Mouse (Mus musculus) limb, embryonic 10.5 days (tissue): Measurements from ENCODE around the gene Hspb1. TPM values are rescaled to one million over a fixed set of nuclear protein-coding genes. Genes with fewer than 3 reads are reported as not detected.
A peak's percentile ranks its signal among the peaks of the same experiment; 100 is the strongest.

ENCODE experiments used
- DNase-seq: peaks from one replicate; pipeline ENCODE4 v3.0.0-alpha.2; 2017; ENCODE audit warnings: low spot score
- H3K27ac ChIP-seq: fragments of 300-500 bp; sonication (generic); 2 replicates; pipeline ENCODE4 v1.5.1; 2016; ENCODE audit warnings: mild to moderate bottlenecking
- H3K27me3 ChIP-seq: fragments of 300-500 bp; sonication (generic); 2 replicates; pipeline ENCODE4 v1.6.1; 2016; ENCODE audit warnings: low read depth, mild to moderate bottlenecking; ENCODE audit not compliant: poor library complexity, severe bottlenecking
- H3K36me3 ChIP-seq: fragments of 300-500 bp; sonication (generic); 2 replicates; pipeline ENCODE4 v1.6.1; 2016; ENCODE audit warnings: mild to moderate bottlenecking, moderate library complexity
- H3K4me1 ChIP-seq: fragments of 300-500 bp; sonication (generic); 2 replicates; pipeline ENCODE4 v1.6.1; 2016
- H3K4me3 ChIP-seq: fragments of 300-500 bp; sonication (generic); 2 replicates; pipeline ENCODE4 v1.5.1; 2016; ENCODE audit warnings: mild to moderate bottlenecking, moderate library complexity
- H3K9me3 ChIP-seq: fragments of 300-500 bp; sonication (generic); replicated peaks from 2 replicates; pipeline ENCODE4 v1.6.1; 2016; ENCODE audit warnings: mild to moderate bottlenecking
- WGBS: fragments of 180-500 bp; shearing (Covaris S2); methylation state at CpG from one replicate; pipeline ENCODE4 v1.1.7; 2016; 5-methylcytosine and 5-hydroxymethylcytosine counted together
- polyA plus RNA-seq: library from polyadenylated mRNA; unstranded; fragments of >200 nt; fragmentation: Nextera tagmentation; extraction: Ambion mirVana; gene quantifications from 2 replicates; pipeline ENCODE4 v1.2.1, GENCODE M21; 2016

The Hspb1 gene
- polyA plus RNA-seq, 1 experiment from 2014 or later: 34.8 TPM

- H3K9me3 ChIP-seq: no peaks in the 10 kb centered on the region
- no peak for DNase-seq
- peaks cover 24% of the 10 kb centered on the region for H3K4me1 ChIP-seq
- H3K4me3 ChIP-seq: peak overlapping the region; percentile 55
- H3K27me3 ChIP-seq: peaks cover 97% of the 10 kb centered on the region
- H3K36me3 ChIP-seq: no peaks in the 10 kb centered on the region
- 3% methylated on average over 27 of the region's 27 CpGs for WGBS
- H3K27ac ChIP-seq: no peak overlapping the region
Measured at GRCm38 (mm10) chr5:135868653-135869052, 19.1 kb upstream of the Hspb1 start.

- no peak overlapping the region for H3K4me3 ChIP-seq
- H3K9me3 ChIP-seq: no peaks in the 10 kb centered on the region
- no peak for DNase-seq
- H3K4me1 ChIP-seq: peaks cover 24% of the 10 kb centered on the region
- no peaks in the 10 kb centered on the region for H3K36me3 ChIP-seq
- H3K27ac ChIP-seq: no peak overlapping the region
- peaks cover 97% of the 10 kb centered on the region for H3K27me3 ChIP-seq
- WGBS: 56% methylated on average over 14 of the region's 14 CpGs
Measured at GRCm38 (mm10) chr5:135869661-135870423, 17.9 kb upstream of the Hspb1 start.

- DNase-seq: no peak
- H3K36me3 ChIP-seq: no peaks in the 10 kb centered on the region
- peaks cover 24% of the 10 kb centered on the region for H3K4me1 ChIP-seq
- no peak overlapping the region for H3K27ac ChIP-seq
- 84% methylated on average over 5 of the region's 5 CpGs for WGBS
- H3K4me3 ChIP-seq: no peak overlapping the region
- peaks cover 95% of the 10 kb centered on the region for H3K27me3 ChIP-seq
- no peaks in the 10 kb centered on the region for H3K9me3 ChIP-seq
Measured at GRCm38 (mm10) chr5:135870505-135870904, 17.2 kb upstream of the Hspb1 start.

GRCm38 (mm10) chr5:135872996-135873395, 14.7 kb upstream of the Hspb1 start:
- 19% methylated on average over 16 of the region's 16 CpGs for WGBS
- Histone ChIP-seq H3K36me3 (no peaks in the 10 kb centered on the region), H3K4me1 (peaks cover 28% of the 10 kb centered on the region), H3K9me3 (no peaks in the 10 kb centered on the region), H3K27ac (0 out of 2 replicates have a peak overlapping the region, but pooled peaks have one; percentile 10), H3K27me3 (peaks cover 71% of the 10 kb centered on the region), H3K4me3 (peak overlapping the region; percentile 19; the same call in 1 of the 2 replicates)
- DNase-seq: no peak

- no peaks in the 10 kb centered on the region for H3K9me3 ChIP-seq
- WGBS: 58% methylated on average over 9 of the region's 9 CpGs
- peaks cover 23% of the 10 kb centered on the region for H3K4me1 ChIP-seq
- H3K27me3 ChIP-seq: peaks cover 63% of the 10 kb centered on the region
- no peaks in the 10 kb centered on the region for H3K36me3 ChIP-seq
- DNase-seq: no peak
- H3K27ac ChIP-seq: 0 out of 2 replicates have a peak overlapping the region, but pooled peaks have one; percentile 10
- no peak overlapping the region for H3K4me3 ChIP-seq
Measured at GRCm38 (mm10) chr5:135873753-135874152, 14.0 kb upstream of the Hspb1 start.

- no peak for DNase-seq
- H3K4me3 ChIP-seq: peak overlapping the region; percentile 50
- H3K9me3 ChIP-seq: no peaks in the 10 kb centered on the region
- H3K27ac ChIP-seq: no peak overlapping the region
- H3K4me1 ChIP-seq: peaks cover 23% of the 10 kb centered on the region
- 21% methylated on average over 8 of the region's 8 CpGs for WGBS
- peaks cover 32% of the 10 kb centered on the region for H3K27me3 ChIP-seq
- no peaks in the 10 kb centered on the region for H3K36me3 ChIP-seq
Measured at GRCm38 (mm10) chr5:135877180-135877579, 10.5 kb upstream of the Hspb1 start.

GRCm38 (mm10) chr5:135877831-135878231, 9.9 kb upstream of the Hspb1 start:
- Histone ChIP-seq H3K27ac (peak overlapping the region; percentile 71), H3K4me1 (peaks cover 23% of the 10 kb centered on the region), H3K9me3 (no peaks in the 10 kb centered on the region), H3K36me3 (no peaks in the 10 kb centered on the region), H3K4me3 (peak overlapping the region; percentile 50), H3K27me3 (peaks cover 27% of the 10 kb centered on the region)
- WGBS: under 1% methylated on average over 16 of the region's 16 CpGs
- peak; percentile 62 for DNase-seq

- H3K27ac ChIP-seq: no peak overlapping the region
- peaks cover 10% of the 10 kb centered on the region for H3K27me3 ChIP-seq
Measured at GRCm38 (mm10) chr5:135879449-135880158, 8.1 kb upstream of the Hspb1 start.

GRCm38 (mm10) chr5:135884641-135885040, 3.1 kb upstream of the Hspb1 start:
- Histone ChIP-seq H3K27ac (no peak overlapping the region), H3K4me1 (peaks cover 17% of the 10 kb centered on the region), H3K9me3 (no peaks in the 10 kb centered on the region), H3K27me3 (peaks cover 45% of the 10 kb centered on the region), H3K4me3 (no peak overlapping the region), H3K36me3 (no peaks in the 10 kb centered on the region)
- WGBS: 70% methylated on average over 6 of the region's 6 CpGs
- DNase-seq: no peak

More at GRCm38 (mm10) chr5:135879449-135880158, 8.1 kb upstream of the Hspb1 start:
- H3K9me3 ChIP-seq: no peaks in the 10 kb centered on the region
- DNase-seq: no peak
- no peak overlapping the region for H3K4me3 ChIP-seq
- no peaks in the 10 kb centered on the region for H3K36me3 ChIP-seq
- peaks cover 15% of the 10 kb centered on the region; the same call in 1 of the 2 replicates for H3K4me1 ChIP-seq
- 65% methylated on average over 13 of the region's 13 CpGs for WGBS

- WGBS: 6% methylated on average over 30 of the region's 30 CpGs
- Histone ChIP-seq H3K4me1 (peaks cover 15% of the 10 kb centered on the region), H3K4me3 (peak overlapping the region; percentile 37), H3K9me3 (no peaks in the 10 kb centered on the region), H3K27ac (0 out of 2 replicates have a peak overlapping the region, but pooled peaks have one; percentile 6), H3K36me3 (no peaks in the 10 kb centered on the region), H3K27me3 (peaks cover 73% of the 10 kb centered on the region)
- DNase-seq: no peak
Measured at GRCm38 (mm10) chr5:135888405-135889215, 891 bp downstream of the Hspb1 start.

- H3K27ac ChIP-seq: no peak overlapping the region
- no peaks in the 10 kb centered on the region for H3K36me3 ChIP-seq
- no peak overlapping the region for H3K4me3 ChIP-seq
- H3K9me3 ChIP-seq: no peaks in the 10 kb centered on the region
- peaks cover 70% of the 10 kb centered on the region for H3K27me3 ChIP-seq
- WGBS: 41% methylated on average over 4 of the region's 4 CpGs
- no peak for DNase-seq
- H3K4me1 ChIP-seq: peaks cover 15% of the 10 kb centered on the region
Measured at GRCm38 (mm10) chr5:135890323-135890722, 2.6 kb downstream of the Hspb1 start.

GRCm38 (mm10) chr5:135890920-135891319, 3.2 kb downstream of the Hspb1 start:
- DNase-seq: no peak
- Histone ChIP-seq H3K4me3 (no peak overlapping the region), H3K9me3 (no peaks in the 10 kb centered on the region), H3K27me3 (peaks cover 64% of the 10 kb centered on the region), H3K4me1 (peaks cover 15% of the 10 kb centered on the region), H3K27ac (no peak overlapping the region), H3K36me3 (no peaks in the 10 kb centered on the region)
- 68% methylated on average over 3 of the region's 3 CpGs for WGBS
